Mouse (Mus musculus): ENCODE measurements around the gene Nmrk1. TPM values are rescaled to one million over a fixed set of nuclear protein-coding genes. Genes with fewer than 3 reads are reported as not detected.

The Nmrk1 gene
- polyA plus RNA-seq, 1 experiment from 2014 or later, result 13.1 TPM

DNA sequence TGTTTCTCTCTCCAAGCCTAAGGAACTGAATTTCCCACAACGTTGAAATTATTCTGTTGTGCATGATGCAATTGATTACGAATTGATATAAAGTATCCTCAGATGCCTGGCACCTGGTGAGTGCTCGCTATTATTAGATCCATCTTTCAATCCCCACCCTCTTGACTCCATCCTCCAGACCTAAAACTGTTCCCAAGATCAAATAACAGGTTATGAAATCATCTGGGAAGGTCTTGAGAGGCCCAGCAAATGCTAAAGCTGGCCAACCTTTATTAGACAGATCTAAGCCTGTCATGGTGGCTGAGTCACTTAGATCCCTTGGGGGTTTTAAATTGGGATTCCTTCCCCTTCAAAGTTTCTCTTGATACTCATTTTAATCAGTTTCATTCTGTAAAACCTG, 28.7 kb downstream of the Nmrk1 start:
- WGBS, result 87% methylated on average over 3 of the region's 3 CpGs
- H3K9me3 ChIP-seq, result no peaks in the 10 kb centered on the region
- H3K4me3 ChIP-seq, result no peak overlapping the region
- H3K36me3 ChIP-seq, result no peaks in the 10 kb centered on the region
- no peaks in the 10 kb centered on the region for H3K27me3 ChIP-seq (replicated peaks)
- no peak overlapping the region for H3K9ac ChIP-seq
- H3K4me2 ChIP-seq (replicated peaks), result no peak overlapping the region
- H3K4me1 ChIP-seq, result no peaks in the 10 kb centered on the region
- no peak overlapping the region for H3K27ac ChIP-seq
- ATAC-seq (ENCODE audit: low FRiP score, low read depth), result no peak

DNA sequence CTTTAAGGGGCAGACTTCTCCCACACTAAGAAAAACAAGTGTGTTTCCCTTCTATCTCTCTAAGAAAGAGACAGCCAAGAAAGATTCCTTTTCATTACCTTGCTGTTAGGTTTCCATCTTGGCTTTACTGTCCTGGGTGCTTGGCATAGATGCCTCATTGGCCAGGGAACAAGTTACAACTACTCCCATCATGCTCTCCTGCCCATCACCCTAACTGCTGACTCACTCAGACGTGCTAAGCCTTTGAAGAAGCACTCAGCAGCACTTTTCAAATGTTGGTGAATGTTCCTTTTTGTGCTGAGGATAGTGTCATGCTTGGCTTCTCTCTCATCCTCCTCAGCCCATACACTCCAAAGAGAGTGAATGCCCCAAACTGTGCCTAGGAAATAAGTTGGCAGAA, 29.9 kb downstream of the Nmrk1 start:
- Histone ChIP-seq H3K9ac (no peak overlapping the region), H3K27me3 (replicated peaks) (no peaks in the 10 kb centered on the region), H3K4me2 (replicated peaks) (no peak overlapping the region), H3K27ac (no peak overlapping the region), H3K4me3 (no peak overlapping the region), H3K36me3 (no peaks in the 10 kb centered on the region), H3K4me1 (no peaks in the 10 kb centered on the region), H3K9me3 (no peaks in the 10 kb centered on the region)
- 47% methylated on average over 1 of the region's 1 CpGs for WGBS
- no peak for ATAC-seq (ENCODE audit: low FRiP score, low read depth)

DNA sequence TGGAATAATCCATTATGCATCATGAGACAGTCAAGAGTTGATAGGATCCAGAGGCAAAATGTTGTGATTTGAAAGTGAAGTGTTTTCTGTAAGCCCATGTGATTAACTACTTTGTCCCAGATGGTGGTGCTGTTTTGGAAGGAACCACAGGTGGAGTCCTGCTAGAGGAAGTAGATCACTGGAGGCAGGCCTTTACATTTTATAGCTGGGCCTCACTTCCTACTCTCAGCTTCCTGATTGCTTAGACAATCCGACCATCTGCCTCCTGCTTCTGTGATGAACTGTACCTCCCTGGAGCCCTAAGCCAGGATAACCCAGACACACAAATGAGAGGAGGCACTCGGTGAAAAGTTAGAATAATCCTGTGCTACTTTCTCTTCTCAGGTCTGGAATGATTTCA, 32.2 kb downstream of the Nmrk1 start:
- H3K4me2 ChIP-seq (replicated peaks), result no peak overlapping the region
- no peak overlapping the region for H3K27ac ChIP-seq
- 62% methylated on average over 2 of the region's 2 CpGs for WGBS
- no peaks in the 10 kb centered on the region for H3K9me3 ChIP-seq
- no peak overlapping the region for H3K4me3 ChIP-seq
- ATAC-seq (ENCODE audit: low FRiP score, low read depth), result no peak
- no peak overlapping the region for H3K9ac ChIP-seq
- no peaks in the 10 kb centered on the region for H3K27me3 ChIP-seq (replicated peaks)
- no peaks in the 10 kb centered on the region for H3K4me1 ChIP-seq
- H3K36me3 ChIP-seq, result no peaks in the 10 kb centered on the region

DNA sequence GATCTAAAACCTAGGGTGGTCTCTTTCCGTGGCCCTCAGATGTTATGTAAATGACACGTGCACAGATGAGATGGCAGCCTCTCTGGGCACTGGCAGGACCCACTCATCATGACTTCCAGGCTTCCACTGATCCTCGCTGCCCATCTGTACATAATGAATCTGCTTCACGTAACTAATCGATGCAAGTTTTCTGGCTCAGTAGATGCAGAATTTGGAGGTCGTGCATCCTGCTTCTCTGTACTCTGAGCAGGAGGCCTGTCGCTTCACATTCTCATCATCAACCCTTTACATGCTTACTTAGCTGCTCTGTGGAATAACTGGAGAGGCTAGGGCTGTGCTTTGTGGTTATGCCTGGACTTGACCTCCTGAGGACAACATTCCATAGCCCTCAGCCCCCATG, 35.2 kb downstream of the Nmrk1 start:
- 84% methylated on average over 7 of the region's 7 CpGs for WGBS
- Histone ChIP-seq H3K4me1 (peaks cover 4% of the 10 kb centered on the region), H3K9me3 (no peaks in the 10 kb centered on the region), H3K27me3 (replicated peaks) (no peaks in the 10 kb centered on the region), H3K4me3 (no peak overlapping the region), H3K36me3 (no peaks in the 10 kb centered on the region), H3K9ac (no peak overlapping the region), H3K4me2 (replicated peaks) (no peak overlapping the region), H3K27ac (no peak overlapping the region)
- ATAC-seq (ENCODE audit: low FRiP score, low read depth), result no peak

DNA sequence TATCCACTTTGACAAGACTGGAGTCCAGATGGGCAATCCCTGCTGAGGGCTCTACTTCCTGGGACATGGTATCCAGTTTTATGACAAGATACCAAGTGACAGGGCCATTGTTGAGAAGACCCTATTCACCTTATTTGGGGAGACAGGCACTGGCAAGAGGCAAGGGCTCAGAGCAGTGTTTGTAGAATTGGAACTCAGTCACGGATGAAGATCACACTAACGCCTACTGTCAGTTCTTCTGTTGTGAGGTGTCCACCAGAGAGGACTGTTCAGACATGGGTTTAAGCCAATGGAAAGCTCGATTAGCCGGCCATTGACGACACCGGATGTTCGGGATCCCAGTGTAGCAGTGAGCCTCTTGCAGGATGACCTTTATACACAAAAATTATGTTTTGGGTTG, 37.8 kb downstream of the Nmrk1 start:
- H3K4me3 ChIP-seq, result no peak overlapping the region
- no peak overlapping the region for H3K27ac ChIP-seq
- peaks cover 20% of the 10 kb centered on the region for H3K4me1 ChIP-seq
- ATAC-seq (ENCODE audit: low FRiP score, low read depth), result no peak
- H3K27me3 ChIP-seq (replicated peaks), result no peaks in the 10 kb centered on the region
- no peak overlapping the region for H3K9ac ChIP-seq
- H3K4me2 ChIP-seq (replicated peaks), result no peak overlapping the region
- WGBS, result 97% methylated on average over 7 of the region's 7 CpGs
- H3K36me3 ChIP-seq, result no peaks in the 10 kb centered on the region
- H3K9me3 ChIP-seq, result no peaks in the 10 kb centered on the region

DNA sequence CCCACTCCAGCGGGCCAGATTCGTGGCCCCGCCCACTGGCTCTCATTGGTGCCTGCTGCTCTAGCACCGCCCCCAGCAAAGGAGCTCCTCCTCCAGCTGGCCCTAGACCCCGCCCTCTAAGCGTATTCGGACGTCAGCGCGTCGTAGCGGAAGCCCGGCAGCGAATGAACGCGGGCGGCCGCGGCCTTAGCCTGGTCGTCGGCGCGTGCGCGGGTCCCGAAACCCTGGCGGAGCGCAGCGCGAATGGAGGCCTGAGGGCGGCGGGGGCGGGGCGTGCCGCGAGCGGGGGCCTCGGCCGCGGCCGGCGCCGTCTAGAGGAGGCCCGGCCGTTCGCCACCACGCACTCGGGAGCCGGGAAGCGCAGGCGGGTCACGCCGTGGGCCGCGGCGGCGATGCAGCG, 38.9 kb downstream of the Nmrk1 start, which contains the start of gene Carnmt1:
Gene Carnmt1, plus strand, starts transcription at position 157 of the 400 bp plus-strand sequence.
- H3K36me3 ChIP-seq, result no peaks in the 10 kb centered on the region
- H3K4me2 ChIP-seq (replicated peaks), result peak within 1 kb of the TSS; percentile 82
- H3K4me1 ChIP-seq, result peaks cover 20% of the 10 kb centered on the region
- peak within 1 kb of the TSS; percentile 76 for H3K4me3 ChIP-seq
- no peak within 1 kb of the TSS; the same call in 1 of the 2 replicates for H3K27ac ChIP-seq
- peak; percentile 99 for ATAC-seq (ENCODE audit: low FRiP score, low read depth)
- H3K9me3 ChIP-seq, result no peaks in the 10 kb centered on the region
- peak within 1 kb of the TSS; percentile 74 for H3K9ac ChIP-seq
- H3K27me3 ChIP-seq (replicated peaks), result no peaks in the 10 kb centered on the region
- WGBS, result under 1% methylated on average over 50 of the region's 58 CpGs

DNA sequence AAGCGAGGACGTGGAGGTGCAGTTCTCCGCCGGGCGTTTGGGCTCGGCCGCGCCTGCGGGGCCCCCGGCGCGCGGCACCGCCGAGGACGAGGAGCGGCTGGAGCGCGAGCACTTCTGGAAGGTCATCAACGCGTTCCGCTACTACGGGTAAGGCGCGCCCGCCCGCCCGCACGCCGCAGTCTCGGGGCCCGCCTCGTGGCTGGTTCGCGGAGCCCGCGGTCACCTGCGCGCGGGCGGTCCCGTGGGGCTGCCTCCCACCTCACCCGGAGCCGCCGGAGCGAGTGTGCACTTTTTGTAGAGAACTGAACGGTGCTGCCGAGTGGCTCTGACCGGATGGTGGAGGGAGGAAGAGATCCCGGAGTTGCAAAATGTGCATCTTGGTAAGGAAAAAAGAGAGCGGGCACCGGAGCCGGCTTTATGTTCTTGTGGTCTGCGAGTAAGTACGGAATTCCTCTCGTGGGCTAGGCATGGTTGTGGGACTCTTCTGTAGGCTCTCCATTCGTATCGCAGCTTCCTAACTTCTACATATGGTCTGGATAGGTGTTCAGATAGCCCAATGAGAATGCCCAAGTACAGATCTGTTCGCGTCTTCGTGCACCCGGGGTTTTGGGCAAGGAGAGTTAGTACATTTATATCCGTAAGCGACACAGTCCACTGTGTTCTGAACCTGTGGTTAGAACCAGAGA, 39.4 kb downstream of the Nmrk1 start:
- peak; percentile 73 for ATAC-seq (ENCODE audit: low FRiP score, low read depth)
- H3K27me3 ChIP-seq (replicated peaks), result no peaks in the 10 kb centered on the region
- H3K4me1 ChIP-seq, result peaks cover 20% of the 10 kb centered on the region
- H3K36me3 ChIP-seq, result no peaks in the 10 kb centered on the region
- H3K4me3 ChIP-seq, result peak overlapping the region; percentile 76
- under 1% methylated on average over 63 of the region's 64 CpGs for WGBS
- H3K27ac ChIP-seq, result no peak overlapping the region; the same call in 1 of the 2 replicates
- H3K9ac ChIP-seq, result peak overlapping the region; percentile 74
- no peaks in the 10 kb centered on the region for H3K9me3 ChIP-seq
- H3K4me2 ChIP-seq (replicated peaks), result peak overlapping the region; percentile 82

DNA sequence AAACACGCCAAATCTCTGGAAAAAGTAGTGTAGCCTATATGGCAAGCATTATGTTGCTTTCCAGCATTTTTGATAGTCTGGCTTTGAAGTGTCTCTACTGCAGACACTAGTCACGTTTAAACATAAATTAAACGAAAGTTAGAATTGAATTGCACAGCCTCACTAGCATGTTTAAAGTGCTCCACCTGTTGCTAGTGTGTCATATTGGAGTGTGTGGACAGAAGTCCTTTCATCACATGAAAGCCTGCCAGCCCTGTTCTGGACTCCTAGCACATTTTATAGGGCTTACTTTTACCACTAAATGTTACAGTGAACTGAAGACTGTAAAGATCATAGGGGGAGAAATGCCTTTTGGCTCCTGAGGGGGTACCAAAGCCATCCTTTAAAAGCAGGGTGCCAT, 40.7 kb downstream of the Nmrk1 start:
- Histone ChIP-seq H3K4me2 (replicated peaks) (peak overlapping the region; percentile 82), H3K4me1 (peaks cover 20% of the 10 kb centered on the region), H3K36me3 (no peaks in the 10 kb centered on the region), H3K9me3 (no peaks in the 10 kb centered on the region), H3K4me3 (no peak overlapping the region), H3K27ac (no peak overlapping the region), H3K9ac (no peak overlapping the region), H3K27me3 (replicated peaks) (no peaks in the 10 kb centered on the region)
- WGBS, result 59% methylated on average over 3 of the region's 3 CpGs
- ATAC-seq (ENCODE audit: low FRiP score, low read depth), result no peak

DNA sequence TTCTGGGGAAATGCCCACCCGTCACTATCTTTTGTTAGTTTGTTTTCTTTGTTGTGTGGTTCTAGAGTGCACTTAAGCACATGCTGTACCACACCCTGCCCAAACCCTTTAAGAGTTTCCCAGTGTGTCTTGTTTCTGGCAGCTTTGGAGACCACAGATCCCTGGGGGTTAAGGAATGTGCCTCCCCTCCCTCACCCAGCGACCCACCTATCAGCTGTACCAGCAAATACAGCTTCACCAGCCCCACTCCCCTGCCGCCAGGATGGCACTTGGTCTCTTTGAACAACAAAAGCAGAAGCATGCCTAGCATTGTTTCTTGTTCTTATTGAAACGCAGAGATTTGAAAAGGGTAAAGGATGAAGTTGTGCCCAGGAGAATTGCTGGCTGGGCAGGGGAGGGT, 41.4 kb downstream of the Nmrk1 start:
- H3K4me3 ChIP-seq, result no peak overlapping the region

DNA sequence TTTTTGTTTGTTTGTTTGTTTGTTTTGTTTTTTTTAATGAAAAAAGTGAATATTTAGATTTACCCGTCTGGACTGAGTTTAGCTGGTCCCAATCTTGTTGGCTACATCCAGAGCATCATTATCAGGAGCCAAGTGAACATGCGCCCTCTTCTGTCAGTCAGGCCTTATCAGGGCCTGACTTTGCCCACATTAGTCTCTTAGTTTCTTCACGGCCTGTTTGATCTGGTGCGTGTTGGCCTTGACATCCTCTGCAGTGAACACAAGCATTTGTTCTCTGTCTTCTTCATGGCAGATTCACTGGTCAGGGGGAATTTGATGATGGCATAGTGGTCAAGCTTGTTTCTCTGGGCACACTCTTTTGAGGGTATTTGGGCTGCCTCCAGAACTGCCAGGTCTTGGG, 50.4 kb downstream of the Nmrk1 start:
- no peaks in the 10 kb centered on the region for H3K9me3 ChIP-seq
- H3K4me3 ChIP-seq, result no peak overlapping the region
- no peak for ATAC-seq (ENCODE audit: low FRiP score, low read depth)
- H3K36me3 ChIP-seq, result peaks cover 11% of the 10 kb centered on the region
- no peak overlapping the region for H3K4me2 ChIP-seq (replicated peaks)
- no peak overlapping the region for H3K9ac ChIP-seq
- H3K27ac ChIP-seq, result no peak overlapping the region
- no peaks in the 10 kb centered on the region for H3K27me3 ChIP-seq (replicated peaks)
- WGBS, result 83% methylated on average over 4 of the region's 4 CpGs
- no peaks in the 10 kb centered on the region for H3K4me1 ChIP-seq

More for the DNA sequence above, 41.4 kb downstream of the Nmrk1 start:
- peaks cover 20% of the 10 kb centered on the region for H3K4me1 ChIP-seq
- WGBS, result 13% methylated on average over 4 of the region's 4 CpGs
- no peaks in the 10 kb centered on the region for H3K36me3 ChIP-seq
- no peaks in the 10 kb centered on the region for H3K9me3 ChIP-seq
- peak overlapping the region; percentile 82 for H3K4me2 ChIP-seq (replicated peaks)
- H3K27ac ChIP-seq, result no peak overlapping the region
- H3K27me3 ChIP-seq (replicated peaks), result no peaks in the 10 kb centered on the region
- no peak for ATAC-seq (ENCODE audit: low FRiP score, low read depth)
- no peak overlapping the region for H3K9ac ChIP-seq

DNA sequence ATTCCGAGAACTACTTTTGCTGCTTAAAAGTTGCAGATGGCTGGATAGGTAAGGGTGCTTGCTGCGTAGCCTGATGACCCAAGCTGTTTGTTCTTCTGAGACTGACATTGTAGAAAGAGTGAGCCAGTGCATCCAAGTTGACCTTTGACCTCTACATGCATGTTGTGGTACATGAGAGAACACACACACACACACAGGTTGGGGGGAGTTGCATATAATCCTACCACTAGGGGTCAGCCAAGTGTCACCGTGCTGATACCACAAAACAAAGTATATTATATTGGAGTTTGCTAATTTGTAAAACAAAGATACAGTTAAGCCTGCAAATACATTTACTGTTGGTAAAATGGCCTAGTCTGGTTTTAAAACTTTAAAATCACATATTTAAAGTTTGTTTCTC, 55.8 kb downstream of the Nmrk1 start:
- no peak overlapping the region for H3K27ac ChIP-seq
- H3K36me3 ChIP-seq, result no peaks in the 10 kb centered on the region
- no peaks in the 10 kb centered on the region for H3K9me3 ChIP-seq
- no peaks in the 10 kb centered on the region for H3K27me3 ChIP-seq (replicated peaks)
- WGBS, result 77% methylated on average over 3 of the region's 3 CpGs
- no peak overlapping the region for H3K4me2 ChIP-seq (replicated peaks)
- no peak overlapping the region for H3K9ac ChIP-seq
- H3K4me1 ChIP-seq, result no peaks in the 10 kb centered on the region
- H3K4me3 ChIP-seq, result no peak overlapping the region
- 0 out of 2 replicates have a peak, but pooled peaks have one; percentile 17 for ATAC-seq (ENCODE audit: low FRiP score, low read depth)

DNA sequence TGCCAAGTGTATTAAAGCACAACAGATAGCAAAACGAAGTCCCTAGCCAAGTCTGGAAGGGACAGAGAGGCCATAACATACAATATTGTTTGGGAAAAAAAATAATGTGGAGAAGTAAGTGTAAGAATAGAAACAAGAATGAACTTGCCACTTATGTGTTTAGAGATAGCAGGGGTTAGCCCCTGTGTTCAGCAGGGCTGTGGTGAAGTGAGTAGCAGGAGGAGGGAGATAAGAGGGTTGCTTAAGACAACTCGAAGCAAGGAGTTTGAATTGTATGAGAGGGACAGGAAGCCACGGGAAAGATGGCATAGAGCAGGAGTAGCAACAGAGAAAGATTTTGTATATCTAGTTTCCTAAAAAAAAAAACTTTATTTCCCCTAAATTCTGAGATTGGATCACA, 60.4 kb downstream of the Nmrk1 start:
- Histone ChIP-seq H3K9ac (no peak overlapping the region), H3K4me3 (no peak overlapping the region), H3K27me3 (replicated peaks) (no peaks in the 10 kb centered on the region), H3K4me1 (no peaks in the 10 kb centered on the region), H3K4me2 (replicated peaks) (no peak overlapping the region), H3K36me3 (peaks cover 6% of the 10 kb centered on the region; the same call in 1 of the 2 replicates), H3K27ac (no peak overlapping the region), H3K9me3 (no peaks in the 10 kb centered on the region)
- 87% methylated on average over 3 of the region's 3 CpGs for WGBS
- no peak for ATAC-seq (ENCODE audit: low FRiP score, low read depth)

DNA sequence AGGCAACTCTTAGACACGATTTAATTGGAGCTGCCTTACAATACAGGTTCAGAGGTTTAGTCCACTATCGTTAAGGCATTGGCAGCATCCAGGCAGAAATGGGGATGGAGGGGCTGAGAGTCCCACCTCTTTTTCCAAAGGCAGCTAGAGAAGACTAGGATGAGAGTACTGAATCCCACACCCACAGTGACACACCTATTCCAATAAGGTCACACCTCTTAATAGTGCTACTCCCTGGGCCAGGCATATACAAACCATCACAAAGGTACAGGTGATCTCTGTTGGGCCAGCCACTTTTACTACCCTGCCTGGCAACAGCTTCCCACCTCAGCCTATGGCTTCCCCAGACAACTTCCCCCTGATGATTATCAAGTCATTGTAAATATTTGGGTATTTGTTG, 61.0 kb downstream of the Nmrk1 start:
- ATAC-seq (ENCODE audit: low FRiP score, low read depth), result no peak
- Histone ChIP-seq H3K27me3 (replicated peaks) (no peaks in the 10 kb centered on the region), H3K9ac (no peak overlapping the region), H3K4me2 (replicated peaks) (no peak overlapping the region), H3K4me1 (no peaks in the 10 kb centered on the region), H3K27ac (no peak overlapping the region), H3K36me3 (peaks cover 6% of the 10 kb centered on the region; the same call in 1 of the 2 replicates), H3K4me3 (no peak overlapping the region), H3K9me3 (no peaks in the 10 kb centered on the region)
- WGBS, result 91% methylated on average over 2 of the region's 2 CpGs
